Mouse (Mus musculus): ENCODE measurements around the gene 9130019O22Rik.

DNA sequence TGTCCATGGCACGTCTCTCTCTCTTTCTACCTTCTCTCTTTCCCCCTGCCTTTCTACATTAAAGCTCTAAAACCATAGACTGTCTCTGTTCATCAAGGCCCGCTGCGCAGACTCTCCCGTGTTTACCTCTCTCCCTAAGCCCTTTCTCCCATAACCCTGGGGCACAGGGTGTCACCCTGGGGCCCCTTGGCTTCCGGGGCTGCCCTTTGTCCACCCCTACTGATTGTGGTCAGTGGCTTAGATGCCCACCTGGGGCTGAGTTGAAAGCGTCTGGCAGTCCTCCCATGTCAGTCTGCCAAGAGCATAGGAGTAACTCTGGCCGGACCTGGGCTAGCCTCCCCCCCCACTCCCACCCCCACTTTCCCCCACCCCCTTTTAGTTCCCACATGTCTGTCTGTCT is 3.3 kb upstream of the 9130019O22Rik start:
- TF ChIP-seq GATA1 (IDR thresholded peaks at IDR 0.05; ENCODE audit: borderline replicate concordance, low read length) (no peak), FLI1 (IDR thresholded peaks at IDR 0.05; ENCODE audit: low read length) (no peak)

Data from megakaryocyte, embryonic 14.5 days (primary cell).